Mouse (Mus musculus): ENCODE data around the gene Vmn2r43.
"Not testable (repeated sequence)": the region's sequence is repeated elsewhere in the genome, so short reads cannot be mapped to it uniquely, and the experiment has no call there.

Gene Vmn2r43

GRCm38 (mm10) chr7:8260499-8260898 is at the start of gene Vmn2r43:
TSS of gene Vmn2r43 (minus strand) at chr7:8260599.
- not testable (repeated sequence) for DNase-seq

- not testable (repeated sequence) for DNase-seq
These were observed 60.2 kb downstream of the Vmn2r43 start, which contains the start of gene Vmn2r42 for GRCm38 (mm10) chr7:8200220-8200619. TSS of gene Vmn2r42 (minus strand) at chr7:8200320.

Data from kidney, postnatal 36 days (tissue).